Mouse (Mus musculus) liver, adult (tissue): ENCODE results near the gene Olfr397.

Source experiments
- GATA4 ChIP-seq: IDR thresholded peaks from 2 replicates; pipeline ENCODE4 v1.6.1; 2014; ENCODE audit warnings: mild to moderate bottlenecking, low read length; ENCODE audit not compliant: insufficient replicate concordance

The Olfr397 gene

GRCm38 (mm10) chr11:73960517-73960916, at the start of gene Olfr397:
Gene Olfr397 (plus strand): TSS chr11:73960817.
- no peak for TF ChIP-seq GATA4

GRCm38 (mm10) chr11:73936377-73936776, 24.2 kb upstream of the Olfr397 start, which contains the start of gene Olfr23:
Gene Olfr23 (plus strand): TSS chr11:73936677.
- no peak for TF ChIP-seq GATA4

GRCm38 (mm10) chr11:73990307-73990706, 29.7 kb downstream of the Olfr397 start, which contains the start of gene Olfr398:
Gene Olfr398 (minus strand): TSS chr11:73990407.
- no peak for TF ChIP-seq GATA4

GRCm38 (mm10) chr11:73993115-73993514, 32.5 kb downstream of the Olfr397 start:
- TF ChIP-seq GATA4: no peak
